Comparison of ENCODE assay signal across 18 mouse cellular contexts in the genomic region with DNA sequence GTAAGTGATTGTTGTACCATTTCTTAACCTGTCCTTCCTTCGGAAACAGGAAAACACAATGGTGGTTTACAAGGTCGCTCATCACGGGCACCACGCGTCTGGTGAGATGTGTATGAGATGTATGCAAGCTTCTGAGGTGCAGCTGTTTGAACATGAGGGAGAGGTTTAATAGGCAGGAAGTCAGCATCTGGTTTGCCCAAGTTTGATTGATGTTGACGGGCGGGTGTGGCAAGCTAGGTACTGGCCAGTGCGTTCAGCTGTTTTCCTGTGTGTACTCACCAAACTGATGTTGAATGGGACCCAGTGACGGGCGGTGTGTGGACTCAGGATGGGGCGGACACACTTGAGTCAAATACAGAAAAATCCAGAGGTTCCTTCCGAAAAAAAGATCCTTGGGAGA.
"Had no signal": no experiment of that assay in that cellular context is flagged by ENCODE, and none has a peak within 500 bp of the region (broad histone marks: within the 10 kb centered on the region; RNA-seq: fewer than 3 reads in every experiment).

No protein-coding gene starts in this region.

- H3K27me3 ChIP-seq: liver, embryonic 13.5 days had no signal

- H3K4me1 ChIP-seq: liver, embryonic 13.5 days had no signal

- H3K9ac ChIP-seq: liver, embryonic 13.5 days had no signal

- H3K4me3 ChIP-seq: layer of hippocampus, adult 2 months; left cerebral cortex, adult 2 months; liver, embryonic 13.5 days had no signal

- H3K4me2 ChIP-seq: liver, embryonic 13.5 days; midbrain, embryonic 11.5 days had no signal

- H3K9me3 ChIP-seq: liver, embryonic 13.5 days had no signal

- DNase-seq: kidney, adult 18-20 months; kidney, adult 9 months; kidney, postnatal 14 days; kidney, postnatal 4 days; layer of hippocampus, adult 9-11 months; layer of hippocampus, postnatal 36 days; liver, embryonic 13.5 days; lung, adult 2 months; lung, postnatal 14 days; lung, postnatal 4 days; midbrain, embryonic 14.5 days; right cerebral cortex, adult 18-20 months; right cerebral cortex, postnatal 25 days; thymus, adult 18-20 months; thymus, postnatal 36 days had no signal

- H3K27ac ChIP-seq: layer of hippocampus, adult 2 months; left cerebral cortex, adult 2 months; liver, embryonic 13.5 days had no signal
